Comparison of ENCODE assay signal across 14 mouse cellular contexts in genomic region chr15:95487961-95488360, GRCm38 (mm10). TPM values are rescaled to one million over a fixed set of nuclear protein-coding genes. Genes with fewer than 3 reads are reported as not detected.
A peak's percentile ranks its signal among the peaks of the same experiment; 100 is the strongest.
DNase-seq lines count a peak whose midpoint lies in the region; ATAC-seq lines count a peak whose summit lies in the region.
"Had no signal": no experiment of that assay in that cellular context is flagged by ENCODE, and none has a peak within 500 bp of the region (broad histone marks: within the 10 kb centered on the region; RNA-seq: fewer than 3 reads in every experiment).

No protein-coding gene starts in this region.

- H3K4me2 ChIP-seq in forebrain, embryonic 16.5 days (ENCODE audit: low read length), result no peak overlapping the region
- H3K4me2 ChIP-seq: limb, embryonic 12.5 days; lung, embryonic 14.5 days had no signal

- peak overlapping the region; percentile 34 for H3K27ac ChIP-seq in forebrain, embryonic 16.5 days (ENCODE audit: low read length)
- no peak overlapping the region for H3K27ac ChIP-seq in hindbrain, embryonic 10.5 days
- H3K27ac ChIP-seq: limb, embryonic 12.5 days; midbrain, embryonic 10.5 days had no signal

- WGBS in forebrain, embryonic 16.5 days, result 64% methylated on average over 5 of the region's 5 CpGs
- WGBS in hindbrain, embryonic 10.5 days, result 90% methylated on average over 5 of the region's 5 CpGs

- no peaks in the 10 kb centered on the region for H3K36me3 ChIP-seq in forebrain, embryonic 16.5 days (ENCODE audit: control insufficient read depth, insufficient read depth)
- H3K36me3 ChIP-seq in hindbrain, embryonic 10.5 days, result no peaks in the 10 kb centered on the region
- H3K36me3 ChIP-seq: limb, embryonic 12.5 days; midbrain, embryonic 10.5 days had no signal

- no peak overlapping the region for H3K4me3 ChIP-seq in forebrain, embryonic 16.5 days (replicated peaks; ENCODE audit: low read length)
- no peak overlapping the region for H3K4me3 ChIP-seq in hindbrain, embryonic 10.5 days
- H3K4me3 ChIP-seq: limb, embryonic 12.5 days; midbrain, embryonic 10.5 days had no signal

- ATAC-seq in forebrain, embryonic 16.5 days, result peak; percentile 88

- no peaks in the 10 kb centered on the region for H3K27me3 ChIP-seq in forebrain, embryonic 16.5 days (replicated peaks; ENCODE audit: control insufficient read depth, insufficient read depth, low read length)
- no peaks in the 10 kb centered on the region for H3K27me3 ChIP-seq in hindbrain, embryonic 10.5 days (ENCODE audit: insufficient read depth, poor library complexity, severe bottlenecking)
- H3K27me3 ChIP-seq: limb, embryonic 12.5 days had no signal

- H3K9me3 ChIP-seq in forebrain, embryonic 16.5 days (ENCODE audit: control insufficient read depth, low read length), result no peaks in the 10 kb centered on the region
- H3K9me3 ChIP-seq in hindbrain, embryonic 10.5 days, result no peaks in the 10 kb centered on the region
- H3K9me3 ChIP-seq: limb, embryonic 12.5 days; midbrain, embryonic 10.5 days had no signal

- peaks cover 16% of the 10 kb centered on the region for H3K4me1 ChIP-seq in forebrain, embryonic 16.5 days (replicated peaks; ENCODE audit: control insufficient read depth, insufficient read depth, low read length)
- no peaks in the 10 kb centered on the region for H3K4me1 ChIP-seq in hindbrain, embryonic 10.5 days (replicated peaks)

- H3K9ac ChIP-seq in forebrain, embryonic 16.5 days (replicated peaks; ENCODE audit: low read depth, low read length), result no peak overlapping the region
- H3K9ac ChIP-seq: limb, embryonic 12.5 days; lung, embryonic 14.5 days had no signal

- DNase-seq in cerebellum, adult 11-12 months, result peak; percentile 55
- DNase-seq in cerebellum, postnatal 4 days (ENCODE audit: low spot score in 2 of 2), result no peak
- peak; percentile 58 to 66 for DNase-seq in layer of hippocampus, postnatal 36 days
- DNase-seq in right cerebral cortex, postnatal 25 days, result peak; percentile 78
- DNase-seq in urinary bladder, postnatal 36 days (ENCODE audit: low spot score in 2 of 2), result no peak
- no peak for DNase-seq in hindbrain, embryonic 10.5 days (ENCODE audit: low spot score)
- DNase-seq in adrenal gland, adult 8-10 months, result no peak
- DNase-seq: gastrocnemius, postnatal 25 days; heart, postnatal 14 days; kidney, adult 8-10 months; lung, embryonic 14.5 days had no signal

RNA-seq across cellular contexts. Expression of gene Nell2, which starts 40.4 kb away (rescaled TPM):
- 247 and 248 TPM in 2 replicates for polyA plus RNA-seq in forebrain, embryonic 16.5 days (2015; fragmentation: Nextera tagmentation; extraction: Ambion mirVana)
- 100 to 1,000 TPM; 744 to 782 TPM for total RNA-seq in layer of hippocampus, postnatal 36 days (2021)
- 48.5 and 78.2 TPM in 2 replicates for polyA plus RNA-seq in hindbrain, embryonic 10.5 days (2016; fragmentation: Nextera tagmentation; extraction: Ambion mirVana)
- total RNA-seq in adrenal gland, adult 8-10 months (2022), result 1 to 10 TPM; 3.1 to 5.2 (median 4.5) TPM

Comparison
In these comparisons a context has a peak if more than half of its experiments do, and no peak if none do; other contexts are left out.
1. DNase-seq: peak in cerebellum, adult 11-12 months (single experiment), layer of hippocampus, postnatal 36 days (2 of 2) and right cerebral cortex, postnatal 25 days (single experiment); none in cerebellum, postnatal 4 days (0 of 2), urinary bladder, postnatal 36 days (0 of 2), hindbrain, embryonic 10.5 days (single experiment) and adrenal gland, adult 8-10 months (single experiment).
2. RNA of gene Nell2, which starts 40.4 kb away (total RNA-seq): 744 to 782 TPM in layer of hippocampus, postnatal 36 days; 3.1 to 5.2 TPM in adrenal gland, adult 8-10 months; every median in the first group is over 100 times any median in the second.